Mouse (Mus musculus) testis, adult 2 months (tissue): ENCODE results near the gene Padi3.

Source experiments
- CTCF ChIP-seq: fragments of 200-500 bp; IDR thresholded peaks from 2 replicates; pipeline ENCODE4 v1.5.1; 2012; ENCODE audit warnings: low read depth, mild to moderate bottlenecking, inconsistent platforms, low read length, moderate library complexity; ENCODE audit not compliant: control insufficient read depth, insufficient read depth, insufficient replicate concordance
- POLR2A ChIP-seq: fragments of 200-500 bp; IDR thresholded peaks from 2 replicates; pipeline ENCODE4 v1.6.1; 2012; ENCODE audit warnings: low read depth, mild to moderate bottlenecking, inconsistent platforms, low read length, moderate library complexity; ENCODE audit not compliant: control insufficient read depth

DNA sequence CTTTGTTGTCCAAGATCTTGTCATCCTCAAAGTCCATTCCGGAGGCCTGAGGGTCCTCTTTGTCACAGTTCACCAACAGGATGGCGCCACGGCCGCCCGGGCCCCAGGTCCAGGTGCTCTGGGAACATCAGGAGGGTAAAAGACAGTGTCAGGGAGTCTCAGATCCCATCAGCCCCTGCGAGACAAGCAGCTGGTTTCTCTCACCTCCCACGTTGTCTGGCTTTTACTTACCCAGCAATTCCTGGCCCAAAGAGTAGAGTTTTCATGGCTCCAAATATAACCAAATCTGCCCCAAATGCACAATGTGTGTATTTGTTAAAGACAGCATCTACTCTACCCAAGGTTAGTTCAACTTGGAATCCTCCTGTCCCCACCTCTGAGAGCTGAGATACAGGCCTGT, 48.8 kb downstream of the Padi3 start:
- TF ChIP-seq POLR2A (no peak), CTCF (no peak)
